Mouse (Mus musculus): Measurements from ENCODE around the gene Xylb. TPM values are rescaled to one million over a fixed set of nuclear protein-coding genes. Genes with fewer than 3 reads are reported as not detected.

The Xylb gene
- polyA plus RNA-seq, 1 experiment from 2014 or later: 2.5 TPM

DNA sequence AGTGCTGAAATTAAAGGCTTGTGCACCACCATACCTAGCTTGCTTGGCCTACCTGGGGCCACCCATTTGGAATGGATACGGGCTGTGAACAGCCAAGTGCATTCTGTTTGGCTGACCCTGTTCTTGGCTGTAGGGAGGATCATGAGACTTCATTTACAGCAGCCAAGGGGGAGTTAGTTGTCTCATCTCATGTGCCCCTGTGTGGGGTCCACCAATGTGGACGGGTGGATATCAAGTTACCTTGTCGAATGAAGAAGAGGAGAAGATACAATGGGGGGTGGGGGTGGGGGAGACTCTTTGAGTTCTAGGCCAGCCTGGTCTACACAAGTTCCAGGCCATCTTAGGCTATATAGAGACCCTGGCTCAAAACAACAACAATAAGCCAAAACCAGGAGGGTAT lies 17.8 kb downstream of the Xylb start:
- no peaks in the 10 kb centered on the region for H3K27me3 ChIP-seq (ENCODE audit: control insufficient read depth, insufficient read depth, low read length)
- H3K4me2 ChIP-seq (ENCODE audit: low read depth, low read length): no peak overlapping the region
- no peaks in the 10 kb centered on the region for H3K4me1 ChIP-seq (ENCODE audit: control insufficient read depth, insufficient read depth, low read length)
- no peak overlapping the region for H3K9ac ChIP-seq (replicated peaks; ENCODE audit: low read depth, low read length)
- no peaks in the 10 kb centered on the region for H3K36me3 ChIP-seq (ENCODE audit: control insufficient read depth, insufficient read depth, low read length)
- H3K27ac ChIP-seq (ENCODE audit: low read depth, low read length): no peak overlapping the region
- no peak for ATAC-seq (ENCODE audit: low read depth)
- WGBS: 78% methylated on average over 3 of the region's 3 CpGs
- no peak overlapping the region for H3K4me3 ChIP-seq (ENCODE audit: low read depth, low read length)
- no peaks in the 10 kb centered on the region for H3K9me3 ChIP-seq (ENCODE audit: control insufficient read depth, low read length)

DNA sequence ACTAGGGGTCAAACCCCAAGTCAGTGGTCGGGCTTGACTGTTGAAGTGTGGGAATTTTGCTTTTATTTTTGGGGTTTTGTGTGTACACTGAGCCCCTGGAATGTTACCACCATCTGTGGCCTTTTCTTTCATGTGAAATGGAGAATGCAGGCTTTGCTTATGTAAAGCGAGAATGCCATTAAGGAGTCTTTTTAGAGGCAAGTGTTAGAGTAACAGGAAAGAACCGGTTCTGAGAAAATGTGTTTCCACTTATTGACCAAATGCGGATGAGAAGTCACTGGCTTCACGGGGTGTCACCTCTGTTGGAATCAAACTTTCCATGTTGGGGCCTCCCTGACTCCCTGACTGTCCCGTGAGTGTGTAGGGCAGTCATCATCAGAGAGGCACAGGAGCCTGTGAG lies 18.4 kb downstream of the Xylb start:
- no peak overlapping the region for H3K27ac ChIP-seq (ENCODE audit: low read depth, low read length)
- no peak overlapping the region for H3K4me2 ChIP-seq (ENCODE audit: low read depth, low read length)
- no peaks in the 10 kb centered on the region for H3K4me1 ChIP-seq (ENCODE audit: control insufficient read depth, insufficient read depth, low read length)
- H3K9me3 ChIP-seq (ENCODE audit: control insufficient read depth, low read length): no peaks in the 10 kb centered on the region
- H3K36me3 ChIP-seq (ENCODE audit: control insufficient read depth, insufficient read depth, low read length): no peaks in the 10 kb centered on the region
- no peak for ATAC-seq (ENCODE audit: low read depth)
- no peaks in the 10 kb centered on the region for H3K27me3 ChIP-seq (ENCODE audit: control insufficient read depth, insufficient read depth, low read length)
- no peak overlapping the region for H3K4me3 ChIP-seq (ENCODE audit: low read depth, low read length)
- H3K9ac ChIP-seq (replicated peaks; ENCODE audit: low read depth, low read length): no peak overlapping the region
- WGBS: 70% methylated on average over 6 of the region's 6 CpGs

DNA sequence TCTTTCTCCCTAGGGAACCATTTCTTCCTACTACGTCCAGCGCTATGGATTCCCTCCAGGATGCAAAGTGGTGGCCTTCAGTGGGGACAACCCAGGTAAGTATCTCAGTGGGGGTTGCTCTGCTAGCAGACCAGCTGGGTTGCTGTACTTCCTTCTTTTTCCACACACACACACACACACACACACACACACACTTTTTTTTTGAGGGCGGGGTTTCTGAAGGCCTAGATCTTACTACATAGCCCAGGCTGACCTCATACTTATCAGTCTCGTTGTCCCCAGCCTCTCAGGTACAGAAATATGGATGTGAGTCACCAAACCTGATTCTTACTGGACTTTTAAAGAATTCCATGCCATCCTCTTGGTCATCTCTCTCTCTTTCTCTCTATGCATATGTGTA lies 21.1 kb downstream of the Xylb start:
- Histone ChIP-seq H3K27me3 (ENCODE audit: control insufficient read depth, insufficient read depth, low read length) (no peaks in the 10 kb centered on the region), H3K4me3 (ENCODE audit: low read depth, low read length) (no peak overlapping the region), H3K4me2 (ENCODE audit: low read depth, low read length) (no peak overlapping the region), H3K4me1 (ENCODE audit: control insufficient read depth, insufficient read depth, low read length) (no peaks in the 10 kb centered on the region), H3K36me3 (ENCODE audit: control insufficient read depth, insufficient read depth, low read length) (no peaks in the 10 kb centered on the region), H3K9me3 (ENCODE audit: control insufficient read depth, low read length) (no peaks in the 10 kb centered on the region), H3K27ac (ENCODE audit: low read depth, low read length) (no peak overlapping the region), H3K9ac (replicated peaks; ENCODE audit: low read depth, low read length) (no peak overlapping the region)
- ATAC-seq (ENCODE audit: low read depth): no peak
- WGBS: 83% methylated on average over 4 of the region's 4 CpGs

DNA sequence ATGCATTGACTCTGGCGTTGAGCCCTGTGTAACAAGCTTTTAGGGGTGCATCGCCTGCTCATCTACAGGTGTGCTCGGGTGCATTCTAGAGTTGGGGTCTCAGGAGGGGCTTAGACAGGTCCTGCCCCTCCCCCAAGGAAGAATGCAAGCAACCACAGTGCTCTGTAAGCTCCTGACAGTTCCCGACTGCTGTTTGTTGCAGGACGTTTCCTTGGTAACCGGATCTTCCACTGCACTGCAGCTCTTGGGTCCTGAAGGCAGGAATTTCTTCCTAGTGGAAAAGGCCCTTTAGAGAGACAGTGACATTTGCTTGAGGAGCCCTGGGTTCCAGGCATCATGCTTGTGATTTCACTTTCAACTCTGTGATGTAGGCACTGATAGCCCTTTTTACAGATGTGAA lies 25.4 kb downstream of the Xylb start:
- Histone ChIP-seq H3K36me3 (ENCODE audit: control insufficient read depth, insufficient read depth, low read length) (no peaks in the 10 kb centered on the region), H3K9ac (replicated peaks; ENCODE audit: low read depth, low read length) (no peak overlapping the region), H3K9me3 (ENCODE audit: control insufficient read depth, low read length) (no peaks in the 10 kb centered on the region), H3K27me3 (ENCODE audit: control insufficient read depth, insufficient read depth, low read length) (no peaks in the 10 kb centered on the region), H3K27ac (ENCODE audit: low read depth, low read length) (no peak overlapping the region), H3K4me1 (ENCODE audit: control insufficient read depth, insufficient read depth, low read length) (no peaks in the 10 kb centered on the region), H3K4me3 (ENCODE audit: low read depth, low read length) (no peak overlapping the region), H3K4me2 (ENCODE audit: low read depth, low read length) (no peak overlapping the region)
- WGBS: 72% methylated on average over 6 of the region's 6 CpGs
- no peak for ATAC-seq (ENCODE audit: low read depth)

DNA sequence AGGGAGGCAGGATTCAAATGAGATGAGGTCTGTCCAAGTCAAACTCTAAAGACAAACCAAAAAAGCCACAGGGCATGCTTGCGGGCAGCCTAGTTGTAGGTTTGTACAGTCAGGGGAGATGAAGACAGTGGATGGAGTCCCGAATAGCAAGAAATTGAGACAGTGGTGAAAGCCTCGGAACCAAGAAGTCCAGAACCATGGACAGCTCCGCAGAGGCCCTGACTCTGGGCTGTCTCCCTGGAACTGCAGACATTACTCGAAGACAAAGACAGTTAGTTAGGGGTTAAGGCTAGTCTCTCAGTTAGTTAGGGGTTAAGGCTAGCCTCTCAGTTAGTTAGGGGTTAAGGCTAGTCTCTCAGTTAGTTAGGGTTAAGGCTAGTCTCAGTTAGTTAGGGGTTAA lies 31.8 kb downstream of the Xylb start:
- H3K4me3 ChIP-seq (ENCODE audit: low read depth, low read length): no peak overlapping the region
- 58% methylated on average over 5 of the region's 5 CpGs for WGBS
- H3K9me3 ChIP-seq (ENCODE audit: control insufficient read depth, low read length): no peaks in the 10 kb centered on the region
- no peaks in the 10 kb centered on the region for H3K27me3 ChIP-seq (ENCODE audit: control insufficient read depth, insufficient read depth, low read length)
- no peak overlapping the region for H3K27ac ChIP-seq (ENCODE audit: low read depth, low read length)
- no peaks in the 10 kb centered on the region for H3K4me1 ChIP-seq (ENCODE audit: control insufficient read depth, insufficient read depth, low read length)
- no peak overlapping the region for H3K9ac ChIP-seq (replicated peaks; ENCODE audit: low read depth, low read length)
- ATAC-seq (ENCODE audit: low read depth): no peak
- H3K36me3 ChIP-seq (ENCODE audit: control insufficient read depth, insufficient read depth, low read length): no peaks in the 10 kb centered on the region
- H3K4me2 ChIP-seq (ENCODE audit: low read depth, low read length): no peak overlapping the region

DNA sequence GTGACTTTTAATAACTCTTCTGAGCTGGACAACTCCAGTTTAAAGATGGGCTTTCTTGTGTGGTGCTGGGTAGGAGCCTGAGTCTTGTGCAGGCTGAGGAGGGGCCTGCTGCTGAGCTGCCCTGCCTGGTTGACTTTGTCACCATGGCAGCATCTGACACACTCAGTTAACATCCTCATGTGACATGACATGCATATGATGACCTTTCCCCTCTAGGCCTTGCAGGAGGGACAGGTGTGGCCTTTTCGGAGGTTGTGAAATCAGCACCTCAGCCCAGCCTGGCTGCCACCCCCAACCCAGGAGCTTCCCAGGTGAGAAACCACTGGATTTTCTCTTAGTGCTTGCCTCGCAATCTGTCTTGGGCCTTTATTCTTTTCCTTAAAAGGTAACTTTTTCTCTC lies 33.0 kb downstream of the Xylb start:
- H3K9ac ChIP-seq (replicated peaks; ENCODE audit: low read depth, low read length): no peak overlapping the region
- H3K4me1 ChIP-seq (ENCODE audit: control insufficient read depth, insufficient read depth, low read length): no peaks in the 10 kb centered on the region
- ATAC-seq (ENCODE audit: low read depth): no peak
- H3K27ac ChIP-seq (ENCODE audit: low read depth, low read length): no peak overlapping the region
- no peaks in the 10 kb centered on the region for H3K36me3 ChIP-seq (ENCODE audit: control insufficient read depth, insufficient read depth, low read length)
- H3K4me3 ChIP-seq (ENCODE audit: low read depth, low read length): no peak overlapping the region
- no peak overlapping the region for H3K4me2 ChIP-seq (ENCODE audit: low read depth, low read length)
- no peaks in the 10 kb centered on the region for H3K9me3 ChIP-seq (ENCODE audit: control insufficient read depth, low read length)
- 100% methylated on average over 2 of the region's 2 CpGs for WGBS
- H3K27me3 ChIP-seq (ENCODE audit: control insufficient read depth, insufficient read depth, low read length): no peaks in the 10 kb centered on the region

DNA sequence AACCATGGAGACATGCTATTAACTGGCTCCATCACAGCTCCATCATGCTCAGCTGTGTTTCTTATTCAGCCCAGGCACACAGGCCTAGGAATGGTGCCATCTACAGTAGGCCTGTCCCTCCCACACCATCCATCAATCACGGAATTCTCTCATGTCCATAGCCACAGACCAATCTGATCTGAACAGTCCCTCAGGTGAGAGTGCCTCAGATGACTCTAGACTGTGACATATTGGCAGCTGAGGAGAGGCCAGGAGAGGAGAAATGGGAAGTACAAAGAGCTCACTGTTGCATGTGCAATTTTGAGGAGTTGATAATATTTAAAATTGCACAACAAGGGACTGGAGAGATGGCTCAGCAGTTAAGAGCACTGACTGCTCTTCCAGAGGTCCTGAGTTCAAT lies 37.6 kb downstream of the Xylb start:
- 83% methylated on average over 1 of the region's 1 CpGs for WGBS
- Histone ChIP-seq H3K4me3 (ENCODE audit: low read depth, low read length) (no peak overlapping the region), H3K4me1 (ENCODE audit: control insufficient read depth, insufficient read depth, low read length) (no peaks in the 10 kb centered on the region), H3K4me2 (ENCODE audit: low read depth, low read length) (no peak overlapping the region), H3K9ac (replicated peaks; ENCODE audit: low read depth, low read length) (no peak overlapping the region), H3K27ac (ENCODE audit: low read depth, low read length) (no peak overlapping the region), H3K9me3 (ENCODE audit: control insufficient read depth, low read length) (no peaks in the 10 kb centered on the region), H3K36me3 (ENCODE audit: control insufficient read depth, insufficient read depth, low read length) (no peaks in the 10 kb centered on the region), H3K27me3 (ENCODE audit: control insufficient read depth, insufficient read depth, low read length) (no peaks in the 10 kb centered on the region)
- ATAC-seq (ENCODE audit: low read depth): no peak

DNA sequence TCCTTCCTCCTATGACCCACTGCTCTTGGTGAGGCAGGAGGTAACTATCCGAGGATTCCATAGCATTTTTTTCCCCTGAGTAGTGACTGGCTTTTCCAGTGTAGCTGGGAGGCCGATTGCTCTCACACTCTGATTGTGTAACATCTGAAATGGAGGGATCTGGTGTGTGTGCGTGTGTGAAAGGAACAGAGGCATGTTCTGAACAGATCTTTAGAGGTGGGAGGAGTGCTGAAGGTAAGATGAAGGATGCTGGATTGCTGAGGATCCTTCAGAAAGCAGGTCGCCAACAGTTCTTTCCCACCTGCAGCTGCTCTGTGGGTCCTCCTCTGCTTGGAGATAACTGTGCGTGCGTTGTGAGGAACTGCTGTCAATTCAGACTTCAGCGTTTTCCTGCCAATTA lies 44.2 kb downstream of the Xylb start:
- H3K27ac ChIP-seq (ENCODE audit: low read depth, low read length): peak overlapping the region; percentile 99; the same call in 1 of the 2 replicates
- ATAC-seq (ENCODE audit: low read depth): peak; percentile 4; the same call in 1 of the 2 replicates
- peak overlapping the region; percentile 78 for H3K4me2 ChIP-seq (ENCODE audit: low read depth, low read length)
- no peaks in the 10 kb centered on the region for H3K27me3 ChIP-seq (ENCODE audit: control insufficient read depth, insufficient read depth, low read length)
- WGBS: 4% methylated on average over 7 of the region's 7 CpGs
- H3K9ac ChIP-seq (replicated peaks; ENCODE audit: low read depth, low read length): peak overlapping the region; percentile 100
- H3K9me3 ChIP-seq (ENCODE audit: control insufficient read depth, low read length): no peaks in the 10 kb centered on the region
- peaks cover 15% of the 10 kb centered on the region for H3K4me1 ChIP-seq (ENCODE audit: control insufficient read depth, insufficient read depth, low read length)
- H3K36me3 ChIP-seq (ENCODE audit: control insufficient read depth, insufficient read depth, low read length): no peaks in the 10 kb centered on the region
- H3K4me3 ChIP-seq (ENCODE audit: low read depth, low read length): peak overlapping the region; percentile 98

DNA sequence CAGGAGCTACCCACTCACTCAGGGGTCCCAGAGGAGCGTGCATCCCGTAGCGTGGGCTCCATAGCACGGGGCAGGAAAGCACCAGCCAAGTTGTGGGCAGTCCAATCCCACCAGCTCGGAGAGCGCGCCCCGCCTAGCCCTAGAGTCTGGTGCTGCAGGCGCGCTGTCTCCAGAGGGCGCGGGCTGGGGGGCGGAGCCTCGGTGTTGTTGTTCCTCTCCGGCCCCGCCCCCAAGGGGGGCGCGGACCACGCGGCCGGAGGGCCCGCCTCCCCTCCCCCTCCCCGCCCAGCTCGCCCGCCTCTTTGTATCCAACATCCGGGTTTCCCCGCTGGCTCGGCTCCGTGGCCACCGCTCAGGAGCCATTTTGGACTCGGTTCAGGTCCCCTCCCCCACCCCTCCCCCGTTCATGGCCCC lies 44.6 kb downstream of the Xylb start, which contains the start of gene Acvr2b:
Acvr2b (plus strand) TSS at position 318 of the 414 bp plus-strand sequence.
- Histone ChIP-seq H3K9ac (replicated peaks; ENCODE audit: low read depth, low read length) (peak within 1 kb of the TSS; percentile 100), H3K4me2 (ENCODE audit: low read depth, low read length) (peak within 1 kb of the TSS; percentile 78), H3K4me3 (ENCODE audit: low read depth, low read length) (peak within 1 kb of the TSS; percentile 98), H3K27ac (ENCODE audit: low read depth, low read length) (peak within 1 kb of the TSS; percentile 99), H3K4me1 (ENCODE audit: control insufficient read depth, insufficient read depth, low read length) (peaks cover 15% of the 10 kb centered on the region), H3K27me3 (ENCODE audit: control insufficient read depth, insufficient read depth, low read length) (no peaks in the 10 kb centered on the region), H3K36me3 (ENCODE audit: control insufficient read depth, insufficient read depth, low read length) (no peaks in the 10 kb centered on the region), H3K9me3 (ENCODE audit: control insufficient read depth, low read length) (no peaks in the 10 kb centered on the region)
- WGBS: under 1% methylated on average over 26 of the region's 32 CpGs
- ATAC-seq (ENCODE audit: low read depth): peak; percentile 95
